Mouse (Mus musculus): Measurements from ENCODE around the gene Hsf5. TPM values are rescaled to one million over a fixed set of nuclear protein-coding genes. Genes with fewer than 3 reads are reported as not detected.

Gene Hsf5
- polyA plus RNA-seq, 1 experiment from 2014 or later, result 0.39 TPM

DNA sequence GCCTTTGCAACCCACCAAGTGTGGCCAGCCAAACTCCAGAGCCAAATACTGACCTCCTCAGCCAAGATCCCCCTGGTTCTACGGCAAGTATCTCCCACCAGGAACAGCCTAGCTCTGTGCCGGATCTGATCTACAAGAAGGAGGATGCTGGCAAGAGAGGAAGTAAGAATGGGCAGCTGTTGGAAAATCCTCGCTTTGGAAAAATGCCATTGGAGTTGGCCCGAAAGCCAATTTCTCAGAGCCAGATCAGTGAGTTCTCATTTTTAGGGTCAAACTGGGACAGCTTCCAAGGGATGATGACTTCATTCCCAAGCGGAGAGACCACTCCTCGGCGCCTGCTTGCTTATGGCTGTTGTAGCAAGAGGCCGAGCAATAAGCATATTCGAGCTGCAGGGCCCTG lies 5.4 kb upstream of the Hsf5 start:
- ATAC-seq (ENCODE audit: low FRiP score), result no peak
- H3K4me1 ChIP-seq (replicated peaks; ENCODE audit: control insufficient read depth, insufficient read depth, low read length), result no peaks in the 10 kb centered on the region
- H3K36me3 ChIP-seq (ENCODE audit: control insufficient read depth, insufficient read depth, low read length), result peaks cover 32% of the 10 kb centered on the region
- no peak overlapping the region for H3K4me2 ChIP-seq (replicated peaks; ENCODE audit: low read depth, low read length)
- no peaks in the 10 kb centered on the region for H3K27me3 ChIP-seq (ENCODE audit: control insufficient read depth, insufficient read depth, low read length)
- H3K4me3 ChIP-seq (ENCODE audit: low read depth, low read length), result no peak overlapping the region
- H3K9me3 ChIP-seq (ENCODE audit: control insufficient read depth, low read length), result no peaks in the 10 kb centered on the region
- 92% methylated on average over 9 of the region's 9 CpGs for WGBS
- no peak overlapping the region for H3K9ac ChIP-seq (ENCODE audit: low read depth, low read length)
- H3K27ac ChIP-seq (ENCODE audit: low read depth, low read length), result no peak overlapping the region
- no peak for DNase-seq (ENCODE audit: low spot score)

DNA sequence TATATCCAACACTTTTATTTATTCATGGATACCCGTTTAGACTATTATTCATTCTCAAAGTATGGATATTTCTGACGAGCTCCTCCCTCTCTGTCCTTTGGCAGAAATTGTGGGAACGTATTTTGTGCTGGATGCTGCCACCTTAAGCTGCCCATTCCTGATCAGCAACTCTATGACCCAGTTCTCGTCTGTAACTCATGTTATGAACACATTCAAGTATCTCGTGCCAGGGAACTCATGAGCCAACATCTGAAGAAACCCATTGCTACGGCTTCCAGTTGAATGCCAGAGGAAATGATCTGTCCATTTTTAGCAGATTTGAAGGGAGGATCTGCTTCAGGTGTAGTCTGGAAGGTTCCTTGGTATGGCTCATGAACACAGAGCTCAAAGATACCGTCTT lies 3.0 kb upstream of the Hsf5 start:
- Histone ChIP-seq H3K9ac (ENCODE audit: low read depth, low read length) (no peak overlapping the region), H3K27ac (ENCODE audit: low read depth, low read length) (no peak overlapping the region), H3K4me2 (replicated peaks; ENCODE audit: low read depth, low read length) (no peak overlapping the region), H3K4me3 (ENCODE audit: low read depth, low read length) (no peak overlapping the region), H3K9me3 (ENCODE audit: control insufficient read depth, low read length) (no peaks in the 10 kb centered on the region), H3K36me3 (ENCODE audit: control insufficient read depth, insufficient read depth, low read length) (peaks cover 41% of the 10 kb centered on the region), H3K27me3 (ENCODE audit: control insufficient read depth, insufficient read depth, low read length) (no peaks in the 10 kb centered on the region), H3K4me1 (replicated peaks; ENCODE audit: control insufficient read depth, insufficient read depth, low read length) (no peaks in the 10 kb centered on the region)
- DNase-seq (ENCODE audit: low spot score) (no peak), ATAC-seq (ENCODE audit: low FRiP score) (no peak)
- 94% methylated on average over 7 of the region's 7 CpGs for WGBS

DNA sequence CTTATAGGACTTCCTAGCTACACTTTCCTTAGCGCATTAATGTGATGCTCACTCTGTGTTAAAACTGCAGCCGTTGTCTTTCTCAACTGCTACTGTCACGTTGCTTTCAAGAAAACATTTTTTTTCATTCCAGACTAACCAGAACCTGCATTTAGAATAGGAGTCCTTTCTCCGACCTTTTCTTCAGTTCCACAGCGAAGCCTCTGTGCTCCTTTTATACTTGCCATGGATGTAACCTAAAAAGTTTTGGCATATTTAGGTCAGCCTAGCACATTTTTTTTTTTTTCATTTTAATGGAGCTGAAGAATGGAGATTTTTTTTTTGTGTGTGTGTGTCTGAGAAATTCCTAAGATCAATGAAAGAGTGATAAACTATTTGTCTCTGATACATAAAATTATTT lies 1.4 kb upstream of the Hsf5 start:
- 95% methylated on average over 5 of the region's 5 CpGs for WGBS
- Histone ChIP-seq H3K9ac (ENCODE audit: low read depth, low read length) (no peak overlapping the region), H3K4me3 (ENCODE audit: low read depth, low read length) (no peak overlapping the region), H3K4me2 (replicated peaks; ENCODE audit: low read depth, low read length) (no peak overlapping the region), H3K27me3 (ENCODE audit: control insufficient read depth, insufficient read depth, low read length) (no peaks in the 10 kb centered on the region), H3K27ac (ENCODE audit: low read depth, low read length) (no peak overlapping the region), H3K9me3 (ENCODE audit: control insufficient read depth, low read length) (no peaks in the 10 kb centered on the region), H3K4me1 (replicated peaks; ENCODE audit: control insufficient read depth, insufficient read depth, low read length) (no peaks in the 10 kb centered on the region), H3K36me3 (ENCODE audit: control insufficient read depth, insufficient read depth, low read length) (peaks cover 41% of the 10 kb centered on the region)
- no peak for ATAC-seq (ENCODE audit: low FRiP score)
- DNase-seq (ENCODE audit: low spot score), result no peak

- 96% methylated on average over 2 of the region's 2 CpGs for WGBS
- Histone ChIP-seq H3K9me3 (ENCODE audit: control insufficient read depth, low read length) (no peaks in the 10 kb centered on the region), H3K4me2 (replicated peaks; ENCODE audit: low read depth, low read length) (no peak overlapping the region), H3K4me3 (ENCODE audit: low read depth, low read length) (no peak overlapping the region), H3K4me1 (replicated peaks; ENCODE audit: control insufficient read depth, insufficient read depth, low read length) (no peaks in the 10 kb centered on the region), H3K9ac (ENCODE audit: low read depth, low read length) (no peak overlapping the region), H3K36me3 (ENCODE audit: control insufficient read depth, insufficient read depth, low read length) (peaks cover 41% of the 10 kb centered on the region), H3K27me3 (ENCODE audit: control insufficient read depth, insufficient read depth, low read length) (no peaks in the 10 kb centered on the region), H3K27ac (ENCODE audit: low read depth, low read length) (no peak overlapping the region)
- DNase-seq (ENCODE audit: low spot score), result no peak
- no peak for ATAC-seq (ENCODE audit: low FRiP score)
Observed at GRCm38 (mm10) chr11:87615952-87616351, 1.0 kb upstream of the Hsf5 start.

- DNase-seq (ENCODE audit: low spot score) (no peak), ATAC-seq (ENCODE audit: low FRiP score) (no peak)
- H3K36me3 ChIP-seq (ENCODE audit: control insufficient read depth, insufficient read depth, low read length), result peaks cover 32% of the 10 kb centered on the region
- no peaks in the 10 kb centered on the region for H3K4me1 ChIP-seq (replicated peaks; ENCODE audit: control insufficient read depth, insufficient read depth, low read length)
- no peaks in the 10 kb centered on the region for H3K27me3 ChIP-seq (ENCODE audit: control insufficient read depth, insufficient read depth, low read length)
- WGBS, result 95% methylated on average over 19 of the region's 32 CpGs
- H3K4me3 ChIP-seq (ENCODE audit: low read depth, low read length), result no peak overlapping the region
- no peak overlapping the region for H3K27ac ChIP-seq (ENCODE audit: low read depth, low read length)
- no peak overlapping the region for H3K9ac ChIP-seq (ENCODE audit: low read depth, low read length)
- no peaks in the 10 kb centered on the region for H3K9me3 ChIP-seq (ENCODE audit: control insufficient read depth, low read length)
- no peak overlapping the region for H3K4me2 ChIP-seq (replicated peaks; ENCODE audit: low read depth, low read length)
Observed at GRCm38 (mm10) chr11:87617606-87618005, 642 bp downstream of the Hsf5 start.

GRCm38 (mm10) chr11:87623160-87623559 lies 6.2 kb downstream of the Hsf5 start:
- 82% methylated on average over 4 of the region's 4 CpGs for WGBS
- Histone ChIP-seq H3K27me3 (ENCODE audit: control insufficient read depth, insufficient read depth, low read length) (no peaks in the 10 kb centered on the region), H3K9ac (ENCODE audit: low read depth, low read length) (no peak overlapping the region), H3K36me3 (ENCODE audit: control insufficient read depth, insufficient read depth, low read length) (0 out of 2 replicates have a peak, but pooled peaks cover 2% of the 10 kb centered on the region), H3K9me3 (ENCODE audit: control insufficient read depth, low read length) (no peaks in the 10 kb centered on the region), H3K4me1 (replicated peaks; ENCODE audit: control insufficient read depth, insufficient read depth, low read length) (no peaks in the 10 kb centered on the region), H3K4me3 (ENCODE audit: low read depth, low read length) (no peak overlapping the region), H3K4me2 (replicated peaks; ENCODE audit: low read depth, low read length) (no peak overlapping the region), H3K27ac (ENCODE audit: low read depth, low read length) (no peak overlapping the region)
- ATAC-seq (ENCODE audit: low FRiP score) (no peak), DNase-seq (ENCODE audit: low spot score) (no peak)

GRCm38 (mm10) chr11:87629859-87630258 lies 12.9 kb downstream of the Hsf5 start:
- no peak overlapping the region for H3K9ac ChIP-seq (ENCODE audit: low read depth, low read length)
- DNase-seq (ENCODE audit: low spot score) (peak; percentile 64), ATAC-seq (ENCODE audit: low FRiP score) (no peak)
- no peak overlapping the region for H3K4me3 ChIP-seq (ENCODE audit: low read depth, low read length)
- H3K9me3 ChIP-seq (ENCODE audit: control insufficient read depth, low read length), result no peaks in the 10 kb centered on the region
- H3K4me1 ChIP-seq (replicated peaks; ENCODE audit: control insufficient read depth, insufficient read depth, low read length), result no peaks in the 10 kb centered on the region
- H3K27ac ChIP-seq (ENCODE audit: low read depth, low read length), result no peak overlapping the region
- 35% methylated on average over 10 of the region's 10 CpGs for WGBS
- H3K27me3 ChIP-seq (ENCODE audit: control insufficient read depth, insufficient read depth, low read length), result no peaks in the 10 kb centered on the region
- H3K36me3 ChIP-seq (ENCODE audit: control insufficient read depth, insufficient read depth, low read length), result no peaks in the 10 kb centered on the region
- no peak overlapping the region for H3K4me2 ChIP-seq (replicated peaks; ENCODE audit: low read depth, low read length)

DNA sequence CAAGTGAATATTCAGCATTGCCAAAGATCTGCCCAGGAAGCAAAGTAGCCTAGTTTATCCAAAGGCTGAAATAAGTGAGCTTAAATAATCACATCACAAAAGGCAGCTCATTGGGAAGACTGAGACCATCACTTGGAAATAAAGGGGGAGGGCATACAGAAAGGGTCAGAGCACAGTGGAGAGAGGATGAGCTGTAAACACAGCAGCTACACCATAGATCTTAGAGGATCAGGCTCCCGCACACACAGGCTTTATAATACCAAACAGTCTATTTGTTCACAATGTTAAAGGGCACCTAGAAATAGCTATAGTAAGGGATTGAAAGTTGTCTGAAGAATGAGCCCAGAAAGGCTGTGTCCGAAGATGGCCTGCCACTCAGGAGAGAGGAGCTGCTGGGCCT lies 21.8 kb downstream of the Hsf5 start:
- H3K4me3 ChIP-seq (ENCODE audit: low read depth, low read length), result peak overlapping the region; percentile 34
- 0 out of 2 replicates have a peak, but pooled peaks cover 3% of the 10 kb centered on the region for H3K4me1 ChIP-seq (replicated peaks; ENCODE audit: control insufficient read depth, insufficient read depth, low read length)
- no peak for ATAC-seq (ENCODE audit: low FRiP score)
- H3K9ac ChIP-seq (ENCODE audit: low read depth, low read length), result peak overlapping the region; percentile 75
- DNase-seq (ENCODE audit: low spot score), result no peak
- WGBS, result 20% methylated on average over 2 of the region's 2 CpGs
- peak overlapping the region; percentile 76 for H3K4me2 ChIP-seq (replicated peaks; ENCODE audit: low read depth, low read length)
- H3K9me3 ChIP-seq (ENCODE audit: control insufficient read depth, low read length), result no peaks in the 10 kb centered on the region
- H3K27me3 ChIP-seq (ENCODE audit: control insufficient read depth, insufficient read depth, low read length), result no peaks in the 10 kb centered on the region
- no peaks in the 10 kb centered on the region for H3K36me3 ChIP-seq (ENCODE audit: control insufficient read depth, insufficient read depth, low read length)
- no peak overlapping the region for H3K27ac ChIP-seq (ENCODE audit: low read depth, low read length)

GRCm38 (mm10) chr11:87639206-87639605 lies 22.2 kb downstream of the Hsf5 start:
- DNase-seq (ENCODE audit: low spot score), result peak; percentile 66
- no peaks in the 10 kb centered on the region for H3K36me3 ChIP-seq (ENCODE audit: control insufficient read depth, insufficient read depth, low read length)
- peak overlapping the region; percentile 76 for H3K4me2 ChIP-seq (replicated peaks; ENCODE audit: low read depth, low read length)
- no peak overlapping the region for H3K27ac ChIP-seq (ENCODE audit: low read depth, low read length)
- no peaks in the 10 kb centered on the region for H3K9me3 ChIP-seq (ENCODE audit: control insufficient read depth, low read length)
- under 1% methylated on average over 29 of the region's 29 CpGs for WGBS
- H3K27me3 ChIP-seq (ENCODE audit: control insufficient read depth, insufficient read depth, low read length), result no peaks in the 10 kb centered on the region
- peak; percentile 35 for ATAC-seq (ENCODE audit: low FRiP score)
- H3K9ac ChIP-seq (ENCODE audit: low read depth, low read length), result peak overlapping the region; percentile 75
- H3K4me1 ChIP-seq (replicated peaks; ENCODE audit: control insufficient read depth, insufficient read depth, low read length), result 0 out of 2 replicates have a peak, but pooled peaks cover 3% of the 10 kb centered on the region
- peak overlapping the region; percentile 34 for H3K4me3 ChIP-seq (ENCODE audit: low read depth, low read length)
